Mouse (Mus musculus) lung, adult 18-20 months (tissue): ENCODE measurements at regions not wholly inside any gene's neighbourhood (a gene's known extent, or its start where the extent isn't known, plus 50 kb on each side); places are given as distances from the start of the nearest gene placed in this dataset.

Experiments
- DNase-seq, 2 experiments: peaks; one replicate each; pipeline ENCODE4 v3.0.0; 2022; ENCODE audit warnings: mixed read lengths in 2 of 2

GRCm38 (mm10) chr1:91685031-91685430 is 116.2 kb upstream of the Twist2 start:
- no peak for DNase-seq

- DNase-seq: no peak
These were observed 115.5 kb upstream of the Twist2 start for GRCm38 (mm10) chr1:91685789-91686188.

GRCm38 (mm10) chr1:91691601-91692000 is 109.7 kb upstream of the Twist2 start:
- DNase-seq: no peak

GRCm38 (mm10) chr1:91692709-91693460 is 108.4 kb upstream of the Twist2 start:
- no peak for DNase-seq

- no peak for DNase-seq
These were observed 104.2 kb upstream of the Twist2 start for GRCm38 (mm10) chr1:91697053-91697452.

- no peak for DNase-seq
These were observed 99.8 kb upstream of the Twist2 start for GRCm38 (mm10) chr1:91701475-91701874.

- DNase-seq: no peak
These were observed 99.2 kb upstream of the Twist2 start for GRCm38 (mm10) chr1:91702021-91702420.

- DNase-seq: no peak
These were observed 98.5 kb upstream of the Twist2 start for GRCm38 (mm10) chr1:91702737-91703136.

- peak; percentile 17 to 57 for DNase-seq
These were observed 95.8 kb upstream of the Twist2 start for GRCm38 (mm10) chr1:91705451-91705850.

GRCm38 (mm10) chr1:91708550-91709243 is 92.6 kb upstream of the Twist2 start:
- peak in 1 of 2 experiments; percentile 1 for DNase-seq

- peak in 1 of 2 experiments; percentile 2 for DNase-seq
These were observed 92.0 kb upstream of the Twist2 start for GRCm38 (mm10) chr1:91709244-91709600.

GRCm38 (mm10) chr1:91713131-91713530 is 88.1 kb upstream of the Twist2 start:
- DNase-seq: peak in 1 of 2 experiments; percentile 1

- peak in 1 of 2 experiments; percentile 3 for DNase-seq
These were observed 87.0 kb upstream of the Twist2 start for GRCm38 (mm10) chr1:91714266-91714665.

- no peak for DNase-seq
These were observed 85.9 kb upstream of the Twist2 start for GRCm38 (mm10) chr1:91715341-91715740.

- peak in 1 of 2 experiments; percentile 2 for DNase-seq
These were observed 85.5 kb upstream of the Twist2 start for GRCm38 (mm10) chr1:91715791-91716190.

GRCm38 (mm10) chr1:91716836-91717235 is 84.4 kb upstream of the Twist2 start:
- no peak for DNase-seq

GRCm38 (mm10) chr1:91717961-91718360 is 83.3 kb upstream of the Twist2 start:
- no peak for DNase-seq

- peak in 1 of 2 experiments; percentile 1 for DNase-seq
These were observed 72.0 kb upstream of the Twist2 start for GRCm38 (mm10) chr1:91729246-91729645.

GRCm38 (mm10) chr1:91730281-91730680 is 71.0 kb upstream of the Twist2 start:
- DNase-seq: no peak

GRCm38 (mm10) chr1:91731703-91732102 is 69.6 kb upstream of the Twist2 start:
- no peak for DNase-seq

- DNase-seq: peak in 1 of 2 experiments; percentile 19
These were observed 68.8 kb upstream of the Twist2 start for GRCm38 (mm10) chr1:91732461-91732861.

- DNase-seq: no peak
These were observed 66.5 kb upstream of the Twist2 start for GRCm38 (mm10) chr1:91734731-91735130.

- no peak for DNase-seq
These were observed 65.8 kb upstream of the Twist2 start for GRCm38 (mm10) chr1:91735436-91735835.

- no peak for DNase-seq
These were observed 60.6 kb upstream of the Twist2 start for GRCm38 (mm10) chr1:91740661-91741060.
